Mouse (Mus musculus): ENCODE data around the gene Hyal4.

- TF ChIP-seq CTCF (IDR thresholded peaks at IDR 0.05; ENCODE audit: borderline replicate concordance, insufficient read depth, low read depth, low read length), result no peak
- no peak for TF ChIP-seq POLR2A (IDR thresholded peaks at IDR 0.05; ENCODE audit: borderline replicate concordance, insufficient read depth, low read length)
Measured at GRCm38 (mm10) chr6:24790888-24791287, 42.8 kb downstream of the Hyal4 start, which contains the start of gene Spam1.

Measured in cerebellum, adult 2 months (tissue).